Mouse (Mus musculus): Measurements from ENCODE around the gene Cxcl17. TPM values are rescaled to one million over a fixed set of nuclear protein-coding genes. Genes with fewer than 3 reads are reported as not detected.
A peak's percentile ranks its signal among the peaks of the same experiment; 100 is the strongest.

Cxcl17 gene
- polyA plus RNA-seq, 1 experiment: not detected

DNA sequence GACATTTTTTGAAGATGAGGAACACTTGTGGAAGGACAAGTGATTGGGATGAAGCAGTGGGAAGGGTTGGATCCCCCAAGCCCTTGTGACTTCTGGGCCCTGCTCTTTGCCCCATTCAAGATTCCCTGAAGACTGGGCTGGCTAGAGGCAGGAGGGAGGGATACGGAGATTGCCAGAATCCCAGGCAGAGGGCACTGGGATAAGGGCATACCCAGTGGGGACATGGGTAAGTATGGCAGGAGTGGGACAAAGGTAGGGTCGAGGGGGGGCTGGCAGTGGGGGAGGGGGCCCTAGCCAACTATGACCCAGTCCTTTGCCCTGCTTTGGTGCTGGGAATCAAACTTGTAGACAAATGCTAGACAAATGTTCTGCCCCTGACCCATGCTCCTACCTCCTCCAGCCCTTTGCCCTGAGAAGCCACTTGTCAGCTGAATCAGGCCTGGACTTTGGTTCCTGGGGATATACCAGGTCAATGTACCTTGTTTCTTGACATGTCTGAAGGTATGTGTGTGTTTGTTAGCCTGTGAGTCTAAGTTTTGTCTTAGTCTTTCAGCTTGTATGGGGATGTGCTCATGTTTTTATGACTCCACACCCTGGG, 20.7 kb downstream of the Cxcl17 start:
- Histone ChIP-seq H3K36me3 (replicated peaks; ENCODE audit: low read length) (peaks cover 35% of the 10 kb centered on the region), H3K4me3 (replicated peaks) (no peak overlapping the region), H3K4me1 (peaks cover 71% of the 10 kb centered on the region), H3K27me3 (replicated peaks) (no peaks in the 10 kb centered on the region), H3K9me3 (no peaks in the 10 kb centered on the region)
- TF ChIP-seq FLI1 (IDR thresholded peaks at IDR 0.05; ENCODE audit: low read length): no peak
- no peak for TF ChIP-seq GATA1 (IDR thresholded peaks at IDR 0.05; ENCODE audit: borderline replicate concordance, low read length)

DNA sequence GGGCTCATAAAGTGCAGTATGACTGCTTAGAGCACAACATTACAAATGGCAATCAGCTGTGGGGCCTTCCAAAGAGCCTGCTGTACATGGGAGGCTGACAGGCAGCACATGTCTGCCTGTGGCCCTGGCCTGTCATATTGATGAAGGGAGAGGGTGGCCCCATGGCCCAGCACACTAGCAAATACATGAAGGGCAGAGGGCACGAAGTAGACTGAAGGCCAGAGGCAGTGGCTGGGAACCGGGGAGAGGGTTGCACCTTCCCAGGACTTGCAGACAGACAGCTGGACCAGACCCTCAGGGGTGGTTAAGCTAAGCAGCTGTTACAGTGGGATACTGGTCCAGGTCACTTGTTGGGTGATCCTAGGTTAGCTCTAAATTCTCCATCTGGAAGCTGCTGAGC, 21.7 kb downstream of the Cxcl17 start:
- H3K36me3 ChIP-seq (replicated peaks; ENCODE audit: low read length): peaks cover 42% of the 10 kb centered on the region
- no peak for TF ChIP-seq FLI1 (IDR thresholded peaks at IDR 0.05; ENCODE audit: low read length)
- no peak for TF ChIP-seq GATA1 (IDR thresholded peaks at IDR 0.05; ENCODE audit: borderline replicate concordance, low read length)
- H3K9me3 ChIP-seq: no peaks in the 10 kb centered on the region
- no peak overlapping the region for H3K4me3 ChIP-seq (replicated peaks)
- no peaks in the 10 kb centered on the region for H3K27me3 ChIP-seq (replicated peaks)
- H3K4me1 ChIP-seq: peaks cover 68% of the 10 kb centered on the region

DNA sequence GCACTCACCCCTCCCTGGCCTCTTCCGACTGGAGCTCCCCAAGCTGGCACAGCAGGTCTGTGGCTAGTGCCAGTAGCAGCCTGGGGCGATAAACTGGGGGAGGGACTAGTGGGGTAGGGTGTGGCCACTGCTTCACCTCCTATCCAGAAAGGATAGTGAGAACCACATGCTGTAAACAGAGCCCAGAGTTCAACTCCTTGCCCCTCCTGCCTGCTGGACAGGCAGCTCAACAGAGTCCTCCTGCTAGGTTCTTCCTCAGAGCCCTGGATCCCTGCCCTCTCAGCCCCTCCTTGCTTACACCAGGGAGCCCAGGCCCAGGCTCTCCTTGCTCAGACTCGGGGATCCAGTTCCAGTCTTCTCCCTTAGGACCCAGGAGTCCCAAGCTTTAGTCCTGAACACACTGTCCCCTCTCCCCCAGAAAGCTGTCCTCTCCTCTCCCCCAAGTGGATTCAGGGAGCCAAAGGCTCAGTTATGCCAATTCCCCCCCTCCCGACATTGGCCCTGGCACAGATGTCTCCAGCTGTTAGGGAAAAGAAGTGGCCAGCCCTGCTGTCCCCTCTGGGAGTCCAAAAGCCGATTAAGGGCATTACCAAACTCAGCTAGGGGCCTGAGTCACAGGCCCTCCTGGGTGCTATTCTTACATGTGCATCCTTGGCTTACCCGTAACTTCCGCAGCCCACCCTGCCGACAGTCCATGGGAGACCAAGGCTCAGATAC, 22.5 kb downstream of the Cxcl17 start:
- TF ChIP-seq GATA1 (IDR thresholded peaks at IDR 0.05; ENCODE audit: borderline replicate concordance, low read length): no peak
- TF ChIP-seq FLI1 (IDR thresholded peaks at IDR 0.05; ENCODE audit: low read length): no peak
- H3K9me3 ChIP-seq: no peaks in the 10 kb centered on the region
- no peaks in the 10 kb centered on the region for H3K27me3 ChIP-seq (replicated peaks)
- peak overlapping the region; percentile 20 for H3K4me3 ChIP-seq (replicated peaks)
- peaks cover 49% of the 10 kb centered on the region for H3K36me3 ChIP-seq (replicated peaks; ENCODE audit: low read length)
- peaks cover 75% of the 10 kb centered on the region for H3K4me1 ChIP-seq

DNA sequence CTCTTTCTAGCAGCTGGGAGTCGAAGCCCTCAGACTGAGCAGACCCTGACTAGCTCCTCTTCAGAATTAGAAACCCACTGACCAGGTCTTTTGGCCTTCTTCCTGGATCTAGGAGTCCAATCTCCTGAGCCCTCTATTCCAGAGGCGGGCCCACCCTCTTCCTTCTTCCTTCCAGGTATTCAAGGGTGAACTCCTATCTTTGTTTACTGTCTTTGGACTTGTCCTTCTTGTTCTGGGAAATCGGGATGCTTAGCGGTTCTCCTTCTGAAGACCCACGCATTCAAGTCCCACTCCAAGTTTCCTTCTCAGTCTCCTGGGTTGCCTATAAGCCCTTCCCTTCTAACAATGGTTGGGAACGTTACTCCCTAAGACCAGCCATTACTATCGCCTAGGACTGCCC, 23.8 kb downstream of the Cxcl17 start:
- Histone ChIP-seq H3K4me1 (peaks cover 78% of the 10 kb centered on the region), H3K27me3 (replicated peaks) (peaks cover 6% of the 10 kb centered on the region), H3K36me3 (replicated peaks; ENCODE audit: low read length) (peaks cover 62% of the 10 kb centered on the region), H3K4me3 (replicated peaks) (no peak overlapping the region), H3K9me3 (no peaks in the 10 kb centered on the region)
- TF ChIP-seq FLI1 (IDR thresholded peaks at IDR 0.05; ENCODE audit: low read length) (no peak), GATA1 (IDR thresholded peaks at IDR 0.05; ENCODE audit: borderline replicate concordance, low read length) (no peak)

DNA sequence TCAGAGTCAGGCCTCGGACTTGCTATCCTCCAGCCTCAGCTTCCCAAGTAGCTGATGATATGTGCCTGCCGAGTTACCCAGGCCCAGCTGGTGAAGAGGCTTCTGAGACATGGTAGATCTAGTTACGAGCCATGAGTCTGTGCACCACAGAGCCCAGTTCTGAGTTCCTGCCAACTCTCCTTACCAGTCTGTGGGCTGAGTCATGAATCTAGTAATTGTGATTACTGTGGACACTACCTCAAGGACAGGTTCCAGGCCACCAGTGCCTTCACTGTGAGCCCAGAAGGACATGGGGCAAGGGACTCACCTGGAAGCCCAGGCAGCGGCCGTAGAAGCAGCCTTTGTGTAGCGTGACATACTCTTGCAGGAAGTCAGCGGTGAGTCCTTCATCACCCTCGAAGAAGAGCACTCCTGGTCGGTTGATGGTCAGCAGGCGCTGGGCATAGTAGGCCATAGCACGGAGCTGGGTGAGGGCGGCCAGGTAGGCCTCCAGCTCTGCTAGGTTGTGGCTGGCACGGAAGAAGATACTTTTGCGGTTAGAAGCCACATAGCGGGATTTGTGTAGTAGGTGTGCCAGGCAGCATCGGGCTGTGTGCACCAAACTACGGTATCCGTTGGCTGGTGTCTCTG, 24.8 kb downstream of the Cxcl17 start:
- TF ChIP-seq FLI1 (IDR thresholded peaks at IDR 0.05; ENCODE audit: low read length): no peak
- TF ChIP-seq GATA1 (IDR thresholded peaks at IDR 0.05; ENCODE audit: borderline replicate concordance, low read length): no peak
- Histone ChIP-seq H3K9me3 (no peaks in the 10 kb centered on the region), H3K36me3 (replicated peaks; ENCODE audit: low read length) (peaks cover 72% of the 10 kb centered on the region)

DNA sequence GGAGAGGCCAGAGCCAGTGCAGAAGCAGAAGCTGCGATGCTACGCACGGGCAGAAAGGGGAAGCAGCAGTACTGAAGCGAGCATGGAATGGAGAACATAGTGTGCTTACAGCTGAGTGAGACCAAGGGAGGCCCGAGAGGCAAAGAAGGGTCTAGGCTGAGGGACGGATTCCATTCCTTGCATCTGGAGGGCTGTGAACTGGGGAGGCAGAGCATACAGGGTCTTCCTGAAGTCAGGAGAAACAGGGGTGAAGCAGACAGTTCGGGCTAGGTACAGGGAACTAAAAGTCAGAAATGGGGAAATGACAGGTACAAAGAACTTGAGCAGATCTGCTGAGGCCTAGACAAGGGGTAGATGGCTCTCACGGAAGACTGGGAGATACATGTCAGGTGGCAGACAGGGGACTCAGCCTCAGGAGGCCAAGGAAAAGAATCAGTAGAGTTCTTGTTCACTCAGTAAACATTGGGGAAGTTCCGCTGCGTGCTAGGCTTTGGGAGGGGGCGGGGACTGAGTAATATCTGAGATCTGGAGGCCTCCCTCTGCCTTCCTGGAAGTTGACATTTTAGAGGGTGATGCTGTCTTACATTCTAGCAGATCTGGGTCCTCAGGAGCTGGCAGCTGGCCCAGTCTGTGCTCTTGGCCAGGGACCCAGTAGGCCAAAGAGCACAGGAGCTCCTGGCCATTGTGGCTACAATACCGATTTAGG, 26.7 kb downstream of the Cxcl17 start:
- H3K4me1 ChIP-seq: peaks cover 64% of the 10 kb centered on the region
- peak overlapping the region; percentile 63 for H3K4me3 ChIP-seq (replicated peaks)
- H3K27me3 ChIP-seq (replicated peaks): peaks cover 11% of the 10 kb centered on the region
- H3K9me3 ChIP-seq: no peaks in the 10 kb centered on the region
- TF ChIP-seq FLI1 (IDR thresholded peaks at IDR 0.05; ENCODE audit: low read length) (no peak), GATA1 (IDR thresholded peaks at IDR 0.05; ENCODE audit: borderline replicate concordance, low read length) (no peak)
- peaks cover 83% of the 10 kb centered on the region for H3K36me3 ChIP-seq (replicated peaks; ENCODE audit: low read length)

More for the DNA sequence above, 24.8 kb downstream of the Cxcl17 start:
- peaks cover 77% of the 10 kb centered on the region for H3K4me1 ChIP-seq
- H3K4me3 ChIP-seq (replicated peaks): no peak overlapping the region
- peaks cover 11% of the 10 kb centered on the region for H3K27me3 ChIP-seq (replicated peaks)

DNA sequence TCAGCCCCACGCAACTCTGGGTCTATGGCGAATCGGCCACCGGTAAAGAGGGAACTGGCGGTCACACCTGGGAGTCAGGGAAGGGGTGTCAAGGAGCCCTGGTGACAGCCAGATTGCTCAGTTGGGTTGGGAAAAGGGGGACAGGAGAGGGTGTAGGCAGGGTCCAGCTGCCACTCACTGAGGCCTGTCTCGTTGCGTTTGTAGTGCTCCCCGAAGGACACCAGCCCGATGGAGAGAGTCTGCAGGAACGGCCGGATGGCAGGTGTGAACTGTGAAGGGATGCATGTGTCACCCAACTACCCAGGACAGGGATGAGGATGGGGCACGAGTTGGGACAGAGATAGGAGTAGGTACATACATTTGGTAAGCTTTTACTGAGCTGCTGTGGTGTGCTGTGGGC, 27.4 kb downstream of the Cxcl17 start:
- Histone ChIP-seq H3K4me3 (replicated peaks) (peak overlapping the region; percentile 5), H3K36me3 (replicated peaks; ENCODE audit: low read length) (peaks cover 86% of the 10 kb centered on the region), H3K27me3 (replicated peaks) (peaks cover 11% of the 10 kb centered on the region), H3K9me3 (no peaks in the 10 kb centered on the region), H3K4me1 (peaks cover 64% of the 10 kb centered on the region)
- no peak for TF ChIP-seq FLI1 (IDR thresholded peaks at IDR 0.05; ENCODE audit: low read length)

DNA sequence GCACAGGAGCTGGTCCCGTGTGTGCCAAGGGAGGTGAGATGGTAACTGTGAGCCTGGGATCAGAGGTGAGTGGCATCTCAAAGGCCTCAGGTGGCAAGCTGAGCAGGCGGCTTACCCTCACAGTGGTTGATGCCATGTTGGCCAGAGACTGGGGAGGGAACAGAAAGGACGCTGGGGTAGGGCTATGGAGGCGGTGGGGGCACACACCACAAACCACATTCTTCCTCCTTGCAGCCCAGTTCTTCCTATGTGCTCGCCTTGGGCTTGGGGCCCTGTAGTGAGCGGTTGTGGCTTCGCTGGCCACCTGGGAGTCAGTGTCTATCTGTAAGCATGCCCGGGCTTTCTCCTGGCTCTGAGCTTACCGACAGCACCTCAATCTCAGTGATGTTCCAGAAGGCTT, 27.9 kb downstream of the Cxcl17 start:
- Histone ChIP-seq H3K4me1 (peaks cover 64% of the 10 kb centered on the region), H3K9me3 (no peaks in the 10 kb centered on the region), H3K36me3 (replicated peaks; ENCODE audit: low read length) (peaks cover 85% of the 10 kb centered on the region), H3K27me3 (replicated peaks) (peaks cover 11% of the 10 kb centered on the region), H3K4me3 (replicated peaks) (peak overlapping the region; percentile 35)
- no peak for TF ChIP-seq GATA1 (IDR thresholded peaks at IDR 0.05; ENCODE audit: borderline replicate concordance, low read length)
- no peak for TF ChIP-seq FLI1 (IDR thresholded peaks at IDR 0.05; ENCODE audit: low read length)

DNA sequence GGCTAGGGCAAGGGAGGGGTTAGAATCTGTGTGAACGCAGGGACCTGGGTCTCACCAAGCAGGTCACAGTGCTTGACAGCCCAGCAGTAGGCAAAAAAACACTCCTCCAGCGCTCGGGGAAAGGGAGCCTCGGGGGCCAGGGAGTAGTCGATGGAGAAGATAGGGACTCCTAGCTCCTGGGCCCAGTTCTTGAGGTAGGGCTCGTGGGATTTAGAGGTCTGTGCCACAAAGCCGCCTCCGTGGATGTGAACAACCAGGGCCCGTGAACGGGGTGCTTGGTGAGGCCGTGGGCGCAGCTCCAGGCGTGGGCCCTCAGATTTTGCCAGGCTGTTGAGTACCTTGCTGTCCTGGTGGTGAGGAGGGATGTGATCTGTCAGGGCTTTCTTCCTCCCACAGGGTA, 28.4 kb downstream of the Cxcl17 start:
- no peak for TF ChIP-seq GATA1 (IDR thresholded peaks at IDR 0.05; ENCODE audit: borderline replicate concordance, low read length)
- no peak for TF ChIP-seq FLI1 (IDR thresholded peaks at IDR 0.05; ENCODE audit: low read length)
- no peak overlapping the region for H3K4me3 ChIP-seq (replicated peaks)
- peaks cover 11% of the 10 kb centered on the region for H3K27me3 ChIP-seq (replicated peaks)
- no peaks in the 10 kb centered on the region for H3K9me3 ChIP-seq
- H3K4me1 ChIP-seq: peaks cover 65% of the 10 kb centered on the region
- H3K36me3 ChIP-seq (replicated peaks; ENCODE audit: low read length): peaks cover 85% of the 10 kb centered on the region

Data from megakaryocyte, embryonic 14.5 days (primary cell).